Mouse (Mus musculus): Measurements from ENCODE around the gene Snx15. TPM values are rescaled to one million over a fixed set of nuclear protein-coding genes. Genes with fewer than 3 reads are reported as not detected.
"Not testable (repeated sequence)": the region's sequence is repeated elsewhere in the genome, so short reads cannot be mapped to it uniquely, and the experiment has no call there.

The Snx15 gene
- total RNA-seq (2021), result 10 to 100 TPM; 19.6 to 21.8 TPM
- long read RNA-seq, experiment 1, transcript Snx15-201 (8 exons, 1,635 nt), result major isoform, 40 of 49 reads
- long read RNA-seq, experiment 1, partial matches to known transcripts, result 4 of 49 reads
- long read RNA-seq, experiment 1, other reads (novel, unspliced or antisense), result 5 of 49 reads
- long read RNA-seq, experiment 2, transcript Snx15-201 (8 exons, 1,635 nt), result major isoform, 23 of 35 reads
- long read RNA-seq, experiment 2, partial matches to known transcripts, result 3 of 35 reads
- long read RNA-seq, experiment 2, other reads (novel, unspliced or antisense), result 9 of 35 reads

GRCm38 (mm10) chr19:6127760-6128341, at the start of gene Snx15:
Snx15 (minus strand) TSS chr19:6128304.
- DNase-seq, result peak; percentile 94

GRCm38 (mm10) chr19:6174771-6175170, 46.7 kb upstream of the Snx15 start:
- peak; percentile 53 for DNase-seq

DNA sequence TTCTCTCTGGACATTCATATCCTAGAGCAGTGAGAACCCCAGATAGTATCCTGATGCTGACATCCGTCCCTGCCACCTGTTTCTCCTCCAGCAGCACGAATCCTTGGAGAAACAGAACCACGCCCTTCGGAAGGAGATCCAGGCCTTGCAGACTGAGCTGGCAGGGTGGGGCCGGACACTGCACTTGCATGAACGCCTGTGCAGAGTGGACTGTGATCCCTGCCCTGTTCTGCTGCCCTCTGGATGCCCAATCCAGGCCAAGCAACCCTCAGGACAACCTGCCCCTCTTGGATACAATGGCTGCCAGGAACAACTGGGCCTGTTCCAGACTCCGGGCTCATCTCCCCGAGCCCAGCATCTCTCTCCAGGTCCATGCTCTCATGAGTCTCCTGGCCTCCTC, 43.1 kb upstream of the Snx15 start:
- DNase-seq, result no peak

GRCm38 (mm10) chr19:6166750-6167149, 38.6 kb upstream of the Snx15 start:
- no peak for DNase-seq

DNA sequence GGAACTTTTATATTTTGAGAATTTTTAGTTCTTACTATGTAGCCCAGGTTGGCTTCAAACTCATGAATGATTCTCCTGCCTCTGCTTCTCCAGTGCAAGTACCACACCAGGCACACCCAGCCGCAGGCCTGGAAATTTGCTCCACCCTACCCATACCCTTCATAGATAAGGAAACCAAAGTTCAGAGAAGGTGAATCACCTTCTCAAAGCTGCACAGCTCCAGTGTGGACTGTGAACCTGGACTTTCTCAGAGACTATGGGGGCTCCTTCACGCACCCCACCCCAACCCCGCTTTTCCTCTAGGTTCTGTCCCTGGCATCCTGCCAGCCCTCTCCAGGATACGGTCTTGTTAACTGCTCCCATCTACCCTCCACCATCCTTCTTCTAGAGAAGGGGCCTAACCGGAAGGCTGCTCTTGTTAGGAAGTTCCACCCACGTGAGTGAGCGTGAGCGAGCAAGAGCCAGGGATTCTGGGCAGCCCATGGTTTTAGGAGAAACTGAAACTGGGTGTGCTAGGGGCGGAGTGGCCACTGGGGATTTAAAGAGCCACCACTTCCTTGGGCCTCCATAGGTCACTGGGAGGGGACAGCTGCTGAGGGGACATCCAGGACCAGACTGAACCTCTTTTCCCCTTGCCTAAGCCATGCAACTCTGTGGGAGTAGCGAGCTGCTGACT, 35.9 kb upstream of the Snx15 start:
- peak; percentile 28 for DNase-seq

DNA sequence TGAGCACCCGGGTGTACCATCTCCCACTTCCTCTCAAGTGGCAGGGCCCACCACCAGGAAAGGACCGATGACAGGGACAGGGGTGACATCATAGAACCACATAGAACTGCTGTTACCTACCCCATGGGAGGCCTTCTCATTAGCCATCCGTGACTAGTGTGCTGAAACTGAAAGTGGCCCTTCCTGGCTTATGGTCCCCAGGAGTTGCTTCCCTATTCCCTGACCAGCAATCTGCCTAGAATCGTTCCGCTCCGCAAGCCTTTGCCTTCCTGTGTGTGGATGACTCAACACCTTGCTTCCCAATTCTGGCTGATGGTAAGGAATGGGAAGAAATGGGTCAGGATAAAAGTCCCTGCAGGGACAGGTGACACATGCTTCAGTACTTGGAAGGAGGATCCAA, 29.1 kb upstream of the Snx15 start:
- DNase-seq, result no peak

DNA sequence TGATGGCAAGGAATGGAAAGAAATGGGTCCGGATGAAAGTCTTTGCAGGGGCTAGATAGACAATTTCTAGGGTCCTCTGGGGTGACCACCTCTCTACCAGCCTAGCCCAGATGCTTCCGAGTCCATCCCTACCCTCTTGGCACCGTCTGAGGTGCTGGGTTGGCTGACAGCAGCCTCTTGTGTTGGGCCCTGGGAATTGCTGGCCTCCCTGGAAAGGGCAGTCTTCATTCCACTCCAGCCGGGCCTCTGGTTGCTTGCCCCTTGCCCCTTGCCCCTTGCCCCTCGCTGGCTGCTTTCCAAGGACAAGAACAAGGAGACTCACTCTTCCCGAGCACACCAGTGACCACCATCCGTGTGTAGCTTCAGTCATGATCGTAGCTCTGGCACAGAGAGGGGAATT, 28.3 kb upstream of the Snx15 start:
- DNase-seq, result peak; percentile 45

- DNase-seq, result no peak
These were observed 27.1 kb upstream of the Snx15 start for GRCm38 (mm10) chr19:6155174-6155573.

DNA sequence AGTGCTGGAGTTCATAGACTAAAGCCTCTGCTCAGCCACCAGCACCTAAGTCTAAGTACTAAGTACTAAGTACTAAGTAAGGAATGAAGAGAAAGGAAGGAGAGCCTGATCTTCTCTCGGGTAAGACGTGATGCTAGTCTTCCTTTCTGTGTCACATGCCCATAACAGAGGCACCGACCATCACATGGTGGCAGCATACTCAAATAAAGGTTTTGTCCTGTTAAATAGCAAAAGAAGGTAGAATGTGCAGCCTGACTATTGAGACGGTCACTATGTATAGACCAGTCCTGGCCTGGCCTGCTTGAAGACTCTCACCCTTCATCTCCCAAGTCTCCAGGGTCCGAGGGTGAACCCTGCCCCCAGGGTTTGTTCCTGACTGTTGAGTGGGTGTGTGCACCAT, 16.7 kb upstream of the Snx15 start:
- DNase-seq, result no peak

GRCm38 (mm10) chr19:6141394-6141749, 13.3 kb upstream of the Snx15 start, which contains the start of gene Arl2:
Arl2 (minus strand) TSS chr19:6141548.
- DNase-seq, result peak; percentile 83

DNA sequence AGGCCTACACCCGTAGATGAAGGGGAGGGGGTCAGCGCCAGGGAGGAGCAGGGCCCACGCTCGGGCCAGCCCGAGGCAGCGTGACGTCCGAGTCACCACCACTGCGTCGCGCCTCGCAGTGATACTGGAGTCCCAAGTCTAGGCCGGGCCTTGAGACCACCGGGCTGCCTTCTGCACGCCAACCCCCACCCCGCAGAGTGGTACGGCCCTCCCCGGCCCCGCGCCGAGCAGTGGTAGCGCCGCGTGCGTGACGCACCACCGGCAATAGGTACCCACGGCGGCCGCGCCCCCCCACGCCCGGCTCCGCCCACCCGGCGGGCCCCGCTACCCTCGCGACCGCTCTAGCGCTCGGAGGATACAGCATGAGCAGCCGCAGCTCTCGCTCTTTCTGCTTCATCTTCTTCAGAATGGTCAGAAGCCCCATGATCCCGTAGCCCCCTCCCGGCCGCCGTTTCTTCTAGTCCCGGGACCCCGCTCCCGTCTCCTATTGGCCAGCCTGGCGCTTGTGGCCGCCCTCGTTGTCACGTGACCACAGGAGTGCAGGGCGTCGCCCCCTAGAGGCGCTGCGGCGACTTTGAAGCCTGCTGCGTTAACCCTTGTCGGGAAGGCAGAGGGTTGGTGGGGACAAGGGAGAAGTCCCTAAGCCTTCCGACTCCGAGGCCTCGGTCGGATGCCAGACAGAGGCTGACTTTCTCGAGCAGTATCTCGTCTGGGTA, 12.7 kb upstream of the Snx15 start, which contains the start of gene Batf2:
Gene Batf2, plus strand, starts transcription at position 306 of the 716 bp plus-strand sequence.
- peak; percentile 93 for DNase-seq

DNA sequence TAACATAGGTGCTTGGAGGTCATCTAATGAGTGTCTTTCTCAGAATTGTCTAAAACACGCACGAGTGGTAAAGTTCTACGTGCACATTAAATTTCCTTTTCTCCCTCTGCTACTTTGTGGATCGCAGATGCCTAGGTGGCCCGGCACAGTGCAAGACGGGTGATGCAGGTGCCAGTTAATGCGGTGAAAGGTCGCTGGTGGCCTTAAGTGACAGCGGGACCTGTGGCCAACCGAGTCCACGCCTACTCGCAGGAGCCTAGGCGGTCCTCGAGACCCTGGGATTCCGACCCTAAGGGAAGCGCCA, 12.2 kb upstream of the Snx15 start:
- no peak for DNase-seq

DNA sequence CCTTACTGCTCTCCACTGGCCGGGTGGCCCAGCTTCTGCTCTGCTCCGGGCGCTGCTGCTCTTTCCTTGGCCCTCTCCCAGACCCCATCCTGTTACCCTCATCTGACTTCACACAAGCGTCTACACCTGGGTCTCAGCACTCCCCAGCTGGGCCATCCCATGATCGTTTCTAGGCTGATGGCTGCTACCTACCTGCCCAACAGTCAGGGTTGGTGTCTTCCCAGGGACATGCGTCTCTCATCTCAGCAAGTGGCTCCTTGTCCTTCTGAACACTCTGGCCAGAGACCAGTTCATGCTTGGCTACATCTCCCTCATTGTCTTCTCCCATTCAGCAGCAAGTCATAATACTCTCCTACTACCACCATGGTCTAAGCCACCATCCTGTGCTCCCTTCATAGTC, 11.6 kb upstream of the Snx15 start:
- no peak for DNase-seq

DNA sequence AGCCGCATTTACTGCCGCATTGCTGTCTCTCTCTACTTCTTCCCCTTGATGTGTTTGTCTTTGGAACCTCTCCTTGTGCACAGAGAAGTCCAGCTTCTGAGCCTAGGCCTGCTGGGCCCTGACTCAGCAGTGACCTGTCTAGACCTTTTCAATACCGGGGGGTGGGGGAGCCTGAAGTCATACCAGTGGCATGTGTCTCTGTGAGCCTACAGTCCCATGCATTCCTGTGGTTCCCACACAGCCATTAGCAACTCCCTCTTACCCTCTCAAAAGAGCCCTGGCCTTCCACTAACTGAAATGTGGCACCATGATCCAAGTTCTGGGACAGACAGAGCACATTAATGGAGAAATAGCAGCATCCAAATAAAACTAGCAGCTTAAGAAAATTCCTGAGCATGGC, 8.3 kb upstream of the Snx15 start:
- no peak for DNase-seq

DNA sequence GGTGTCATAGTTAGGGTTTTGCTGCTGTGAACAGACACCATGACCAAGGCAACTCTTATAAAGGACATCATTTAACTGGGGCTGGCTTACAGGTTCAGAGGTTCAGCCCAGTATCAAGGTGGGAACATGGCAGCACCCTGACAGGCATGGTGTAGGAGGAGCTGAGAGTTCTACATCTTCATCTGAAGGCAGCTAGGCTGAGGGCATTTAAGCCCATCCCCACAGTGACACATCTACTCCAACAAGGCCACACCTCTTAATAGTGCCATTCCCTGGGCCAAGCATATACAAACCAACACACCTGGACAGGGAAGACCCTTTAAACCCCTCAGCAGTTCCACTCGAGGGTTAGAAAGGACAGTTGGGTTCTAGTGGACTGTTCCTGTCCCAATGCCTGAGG, 5.1 kb upstream of the Snx15 start:
- not testable (repeated sequence) for DNase-seq

DNA sequence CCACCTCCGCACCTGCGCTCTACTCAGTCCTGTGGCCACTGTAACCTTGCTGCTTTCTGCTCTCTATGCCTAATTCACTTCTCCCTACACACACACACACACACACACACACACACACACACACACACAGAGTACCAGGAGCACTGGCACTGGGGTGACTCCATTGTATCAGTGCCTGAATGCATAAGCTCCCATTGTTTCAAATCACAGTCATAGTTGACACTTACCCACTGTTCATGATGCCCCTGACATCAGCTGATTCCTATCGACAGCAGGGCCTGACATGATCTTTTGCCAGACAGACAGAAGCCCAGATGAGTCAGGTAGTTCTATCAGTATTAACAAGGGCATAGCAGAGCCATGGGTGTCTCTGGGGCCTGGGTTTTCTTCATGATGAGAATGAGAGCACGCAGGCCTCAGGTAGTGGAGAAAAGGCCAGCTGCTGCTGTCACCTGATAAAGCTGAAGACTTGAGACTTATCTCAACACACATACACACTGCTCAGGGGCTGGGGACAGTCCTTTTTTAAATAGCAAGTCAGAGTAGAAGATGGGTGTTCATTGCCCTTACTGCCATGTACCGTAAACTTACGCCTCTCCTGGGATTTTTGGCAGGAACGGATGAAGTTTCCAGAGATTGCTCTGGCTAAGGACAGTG, 4.2 kb upstream of the Snx15 start:
- no peak for DNase-seq

DNA sequence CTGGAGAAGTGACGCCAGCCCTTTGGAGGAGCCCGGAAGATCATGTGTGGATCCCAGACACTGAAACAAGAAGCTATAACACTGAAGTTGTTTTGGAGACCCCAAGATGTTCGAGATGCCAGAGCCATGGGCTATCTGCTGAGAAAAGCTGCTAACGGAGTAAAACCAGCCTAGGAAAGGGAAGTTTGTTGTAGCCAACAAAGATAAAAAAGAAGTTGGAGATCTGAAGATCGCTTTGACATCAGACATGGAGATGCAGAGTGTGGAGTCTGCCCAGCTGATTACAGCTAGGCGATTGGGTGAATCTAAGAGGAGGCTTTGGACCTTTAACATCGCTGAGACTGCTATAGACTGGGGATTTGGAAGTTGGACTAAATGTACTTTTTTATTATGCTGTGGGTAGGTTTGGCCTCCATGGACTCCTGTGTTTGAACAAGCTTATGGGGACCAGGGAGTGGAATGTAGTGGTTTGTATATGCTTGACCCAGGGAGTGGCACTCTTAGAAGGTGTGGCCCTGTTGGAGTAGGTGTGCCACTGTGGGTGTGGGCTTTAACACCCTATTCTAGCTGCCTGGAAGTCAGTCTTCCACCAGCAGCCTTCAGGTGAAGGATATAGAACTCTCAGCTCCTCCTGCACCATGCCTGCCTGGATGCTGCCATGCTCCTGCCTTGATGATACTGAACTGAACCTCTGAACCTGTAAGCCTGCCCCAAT, 2.5 kb upstream of the Snx15 start:
- not testable (repeated sequence) for DNase-seq

DNA sequence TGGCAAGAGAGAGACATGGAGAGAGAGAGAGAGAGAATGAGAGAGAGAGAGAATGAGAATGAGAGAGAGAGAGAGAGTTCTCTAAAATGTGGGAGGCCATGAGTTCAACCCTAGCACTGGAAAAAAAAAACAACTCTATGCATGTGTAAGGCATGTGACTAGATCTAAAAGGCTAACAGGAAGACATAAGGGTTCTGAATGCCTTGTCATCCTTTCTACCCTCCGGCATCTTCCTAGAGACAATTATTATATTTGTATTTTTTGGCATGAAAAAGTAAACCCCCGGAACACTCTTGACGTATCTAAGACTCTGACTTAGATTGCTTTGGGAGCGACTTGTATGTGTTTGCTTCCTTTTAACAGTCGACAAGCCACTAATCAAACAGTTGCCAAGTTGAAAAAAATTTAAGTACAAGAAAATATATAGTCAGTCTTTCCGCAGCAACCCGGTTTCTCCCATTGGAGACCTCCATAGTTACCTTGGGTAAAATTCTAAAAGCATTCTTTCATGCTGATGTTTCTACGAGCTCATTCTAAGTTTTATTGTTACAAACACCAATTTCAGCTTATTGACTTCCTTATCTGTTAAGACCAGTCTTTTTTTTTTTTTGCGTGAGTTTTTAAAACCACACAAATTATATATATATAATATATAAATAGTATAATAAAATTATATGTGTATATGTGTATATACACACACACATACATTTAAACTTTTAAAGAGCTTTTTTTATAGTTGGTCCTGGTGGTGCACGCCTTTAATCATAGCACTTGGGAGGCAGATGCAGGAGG, 1.1 kb downstream of the Snx15 start:
- no peak for DNase-seq

DNA sequence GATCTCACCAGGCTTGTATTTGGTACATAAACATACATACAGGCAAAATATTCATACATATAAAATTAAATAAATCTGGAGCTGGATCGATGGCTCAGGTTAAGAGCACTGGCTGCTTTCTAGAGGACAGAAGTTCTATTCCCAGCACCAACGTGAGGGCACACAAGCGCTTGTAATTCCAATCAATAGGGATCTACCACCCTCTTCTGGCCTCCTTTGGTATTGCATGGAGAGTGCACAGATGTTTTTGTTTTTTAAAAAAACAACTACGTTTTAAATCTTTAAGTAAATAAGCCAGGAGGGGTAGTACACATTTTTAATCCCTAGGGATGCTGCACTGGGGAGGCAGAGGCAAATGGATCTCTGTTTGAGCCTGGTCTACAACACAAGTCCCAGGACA, 1.8 kb downstream of the Snx15 start:
- DNase-seq, result peak; percentile 75

- no peak for DNase-seq
These were observed 3.2 kb downstream of the Snx15 start for GRCm38 (mm10) chr19:6124898-6125297.

DNA sequence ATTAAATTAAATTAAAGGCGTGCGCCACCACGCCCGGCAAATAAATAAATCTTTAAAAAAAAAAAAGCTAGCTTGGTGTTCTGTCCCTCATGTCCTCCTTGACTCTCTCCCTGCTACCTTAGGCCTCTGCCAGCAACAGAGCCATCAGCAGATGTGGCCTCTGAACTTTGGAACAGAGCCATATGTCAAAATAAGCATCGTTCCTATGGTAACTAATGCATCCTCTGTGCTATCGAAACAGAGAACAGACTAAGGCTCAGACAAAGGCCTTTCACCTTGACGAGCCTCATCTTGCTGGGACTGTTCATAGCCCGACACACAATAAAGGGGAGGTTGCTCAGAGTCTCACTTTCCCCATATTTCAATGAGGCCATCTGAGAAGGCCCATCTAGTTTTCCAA, 4.8 kb downstream of the Snx15 start:
- DNase-seq, result no peak
